Mouse (Mus musculus) brain, embryonic 14.5 days (tissue): ENCODE data around the gene Srsf5.

Source experiments
- CTCF ChIP-seq: fragments of 200-500 bp; IDR thresholded peaks from 2 replicates; pipeline ENCODE4 v1.5.1; 2012; ENCODE audit warnings: inconsistent platforms, mild to moderate bottlenecking, moderate library complexity, borderline replicate concordance; ENCODE audit not compliant: insufficient read depth, insufficient read length; ENCODE audit errors: extremely low read depth
- POLR2A ChIP-seq: fragments of 200-500 bp; IDR thresholded peaks from 2 replicates; pipeline ENCODE4 v1.6.1; 2012; ENCODE audit warnings: mild to moderate bottlenecking, inconsistent platforms, borderline replicate concordance; ENCODE audit not compliant: poor library complexity, insufficient read depth, insufficient read length, severe bottlenecking; ENCODE audit errors: extremely low read depth

- TF ChIP-seq CTCF (peak; percentile 98), POLR2A (no peak)
These were observed 37.0 kb downstream of the Srsf5 start for GRCm38 (mm10) chr12:80982326-80982725.
